Mouse (Mus musculus) urinary bladder, adult 18-20 months (tissue): ENCODE measurements around the gene Dytn.
"Not testable (repeated sequence)": the region's sequence is repeated elsewhere in the genome, so short reads cannot be mapped to it uniquely, and the experiment has no call there.

Source experiments
- DNase-seq, 2 experiments: peaks; one replicate each; pipeline ENCODE4 v3.0.0; 2022; ENCODE audit warnings: low spot score in 2 of 2, mixed read lengths in 2 of 2

The Dytn gene

GRCm38 (mm10) chr1:63686827-63687226, at the start of gene Dytn:
TSS of gene Dytn (minus strand) at chr1:63686927.
- no peak for DNase-seq

GRCm38 (mm10) chr1:63730240-63730771, 43.6 kb upstream of the Dytn start, which contains the start of the genes Mdh1b and Fastkd2:
TSS of gene Mdh1b (minus strand) at chr1:63730318.
TSS of gene Fastkd2 (plus strand) at chr1:63730614.
- peak; percentile 81 to 88 for DNase-seq

- DNase-seq, result no peak
Measured at GRCm38 (mm10) chr1:63729796-63730195, 43.1 kb upstream of the Dytn start.

GRCm38 (mm10) chr1:63720161-63720560, 33.4 kb upstream of the Dytn start:
- DNase-seq, result no peak

- no peak for DNase-seq
Measured at GRCm38 (mm10) chr1:63708876-63709275, 22.1 kb upstream of the Dytn start.

- DNase-seq, result no peak
Measured at GRCm38 (mm10) chr1:63705733-63706132, 19.0 kb upstream of the Dytn start.

GRCm38 (mm10) chr1:63696861-63697260, 10.1 kb upstream of the Dytn start:
- DNase-seq, result no peak

GRCm38 (mm10) chr1:63675975-63676374, 10.8 kb downstream of the Dytn start:
- no peak for DNase-seq

- DNase-seq, result no peak
Measured at GRCm38 (mm10) chr1:63668852-63669160, 17.9 kb downstream of the Dytn start.

- no peak for DNase-seq
Measured at GRCm38 (mm10) chr1:63667949-63668851, 18.5 kb downstream of the Dytn start.

GRCm38 (mm10) chr1:63667201-63667948, 19.4 kb downstream of the Dytn start:
- no peak for DNase-seq

- DNase-seq, result no peak
Measured at GRCm38 (mm10) chr1:63666089-63666488, 20.6 kb downstream of the Dytn start.

GRCm38 (mm10) chr1:63659591-63659990, 27.1 kb downstream of the Dytn start:
- DNase-seq, result no peak

GRCm38 (mm10) chr1:63658016-63658415, 28.7 kb downstream of the Dytn start:
- peak in 1 of 2 experiments; percentile 38 for DNase-seq

GRCm38 (mm10) chr1:63639921-63640320, 46.8 kb downstream of the Dytn start:
- no peak for DNase-seq

- not testable (repeated sequence) for DNase-seq
Measured at GRCm38 (mm10) chr1:63630390-63630789, 56.3 kb downstream of the Dytn start.

- DNase-seq, result no peak
Measured at GRCm38 (mm10) chr1:63628211-63628610, 58.5 kb downstream of the Dytn start.

GRCm38 (mm10) chr1:63615668-63616067, 71.1 kb downstream of the Dytn start, which contains the start of gene Gm39653:
TSS of gene Gm39653 (plus strand) at chr1:63615968.
- no peak for DNase-seq

- peak in 1 of 2 experiments; percentile 20 for DNase-seq
Measured at GRCm38 (mm10) chr1:63614594-63614993, 72.1 kb downstream of the Dytn start.

- no peak for DNase-seq
Measured at GRCm38 (mm10) chr1:63609613-63610012, 77.1 kb downstream of the Dytn start.

GRCm38 (mm10) chr1:63603870-63604500, 82.7 kb downstream of the Dytn start:
- DNase-seq, result no peak

- no peak for DNase-seq
Measured at GRCm38 (mm10) chr1:63586869-63587268, 99.9 kb downstream of the Dytn start.
